Mouse (Mus musculus) thymus, postnatal 0 days (tissue): ENCODE data around the gene Upb1. TPM values are rescaled to one million over a fixed set of nuclear protein-coding genes. Genes with fewer than 3 reads are reported as not detected.
A peak's percentile ranks its signal among the peaks of the same experiment; 100 is the strongest.
"Not testable (repeated sequence)": the region's sequence is repeated elsewhere in the genome, so short reads cannot be mapped to it uniquely, and the experiment has no call there.

Experiments used
- DNase-seq: peaks from one replicate; pipeline ENCODE4 v3.0.0-alpha.2; 2015; ENCODE audit warnings: low spot score
- polyA plus RNA-seq: library from polyadenylated mRNA; unstranded; fragments of >200 nt; fragmentation: Nextera tagmentation; extraction: Ambion mirVana; gene quantifications from 2 replicates; pipeline ENCODE4 v1.2.1, GENCODE M21; 2015

Gene Upb1
- polyA plus RNA-seq, 1 experiment from 2014 or later, result 0.55 TPM

- no peak for DNase-seq
Measured at GRCm38 (mm10) chr10:75451036-75451786, 50.3 kb downstream of the Upb1 start.

- not testable (repeated sequence) for DNase-seq
Measured at GRCm38 (mm10) chr10:75456061-75456831, 55.3 kb downstream of the Upb1 start.

DNA sequence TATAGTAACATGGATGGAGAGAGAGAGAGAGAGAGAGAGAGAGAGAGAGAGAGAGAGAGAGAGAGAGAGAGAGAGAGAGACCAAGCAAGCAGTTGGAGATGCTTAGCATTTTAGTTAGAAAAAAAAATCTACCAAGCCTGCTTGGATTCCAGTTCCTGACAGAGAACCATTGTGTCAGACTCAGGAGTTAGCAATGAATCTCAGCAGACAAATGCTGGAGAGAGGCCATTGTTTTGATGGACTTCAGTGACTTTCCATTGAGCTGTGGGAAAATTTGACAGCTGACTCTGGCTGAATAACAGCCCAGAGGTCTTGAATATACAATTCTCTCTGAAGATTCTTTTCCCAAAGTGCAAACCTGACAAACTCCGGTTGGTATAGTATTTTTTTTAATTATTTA, 56.9 kb downstream of the Upb1 start:
- DNase-seq, result no peak

DNA sequence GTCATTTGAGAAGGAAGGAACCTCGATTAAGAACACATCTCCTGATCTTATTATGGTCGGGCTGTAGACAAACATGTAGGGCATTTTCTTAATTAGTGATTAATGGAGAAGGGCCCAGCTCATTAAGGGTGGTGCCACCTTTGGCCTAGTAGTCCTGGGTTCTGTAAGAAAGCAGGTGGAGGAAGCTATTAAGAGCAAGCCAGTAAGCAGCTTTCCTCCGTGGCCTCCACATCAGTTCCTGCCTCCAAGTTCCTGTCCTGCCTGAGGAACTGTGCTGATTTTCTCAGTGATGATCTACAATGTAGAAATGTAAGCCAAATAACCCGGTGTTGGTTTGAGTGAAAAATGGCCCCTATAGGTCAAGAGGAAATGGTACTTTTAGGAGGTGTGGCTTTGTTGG, 57.4 kb downstream of the Upb1 start:
- no peak for DNase-seq

GRCm38 (mm10) chr10:75462728-75463127, 61.8 kb downstream of the Upb1 start:
- DNase-seq, result no peak

- DNase-seq, result no peak
Measured at GRCm38 (mm10) chr10:75465781-75466550, 65.1 kb downstream of the Upb1 start.

- DNase-seq, result no peak
Measured at GRCm38 (mm10) chr10:75473411-75473810, 72.5 kb downstream of the Upb1 start.

- no peak for DNase-seq
Measured at GRCm38 (mm10) chr10:75474571-75474970, 73.7 kb downstream of the Upb1 start.

DNA sequence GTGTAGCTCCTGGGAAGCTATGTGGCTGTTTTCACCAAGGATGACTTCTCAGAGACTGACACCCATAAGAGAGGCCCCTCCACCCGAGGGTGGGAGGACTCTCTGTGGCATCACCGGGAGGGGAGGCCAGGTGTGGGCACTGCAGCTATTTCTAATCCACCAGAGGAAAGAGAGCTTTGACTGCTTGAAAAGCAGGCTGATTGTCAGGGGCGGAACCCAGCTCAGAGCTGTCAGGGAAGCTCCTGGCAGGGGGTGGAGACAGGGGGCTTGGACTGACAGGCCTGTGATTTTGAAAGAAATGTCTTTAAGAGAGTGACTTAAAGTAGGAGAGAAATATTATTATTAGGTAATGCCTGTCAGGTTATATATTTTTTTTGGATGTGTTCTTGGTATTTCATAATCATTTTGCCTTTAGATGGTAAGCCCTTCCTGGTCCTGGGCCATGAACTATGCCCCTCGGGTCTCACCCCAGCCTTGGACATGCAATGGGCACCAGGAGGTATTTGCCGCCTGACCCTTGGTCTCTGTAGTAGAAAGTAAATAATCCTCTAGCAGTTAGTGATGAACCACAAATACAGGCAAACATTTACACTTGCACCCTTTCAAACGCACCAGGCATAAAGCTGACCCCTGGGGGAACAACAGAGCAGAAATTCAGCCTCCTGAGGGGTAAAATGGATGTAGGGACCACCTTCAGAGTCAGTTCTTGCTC, 74.4 kb downstream of the Upb1 start:
- DNase-seq, result not testable (repeated sequence)

- no peak for DNase-seq
Measured at GRCm38 (mm10) chr10:75477034-75477433, 76.1 kb downstream of the Upb1 start.

DNA sequence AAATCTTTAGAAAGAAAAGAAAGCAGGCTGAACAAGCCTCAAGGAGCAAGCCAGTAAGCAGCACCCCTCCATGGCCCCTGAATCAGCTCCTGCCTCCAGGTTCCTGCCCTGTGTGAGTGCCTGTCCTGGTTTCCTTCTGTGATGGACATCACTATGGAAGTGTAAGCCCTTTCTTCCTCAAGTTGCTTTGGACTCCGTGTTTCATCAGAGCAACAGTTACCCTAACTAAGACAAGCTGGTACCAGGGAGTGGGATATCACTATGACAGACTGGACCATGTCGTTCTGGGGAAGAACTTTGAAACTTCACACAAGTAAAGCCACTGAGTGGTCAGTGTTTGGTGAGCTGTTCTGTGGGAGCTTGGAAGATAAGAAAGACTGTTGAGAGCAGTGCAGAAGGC, 79.0 kb downstream of the Upb1 start:
- DNase-seq, result no peak

DNA sequence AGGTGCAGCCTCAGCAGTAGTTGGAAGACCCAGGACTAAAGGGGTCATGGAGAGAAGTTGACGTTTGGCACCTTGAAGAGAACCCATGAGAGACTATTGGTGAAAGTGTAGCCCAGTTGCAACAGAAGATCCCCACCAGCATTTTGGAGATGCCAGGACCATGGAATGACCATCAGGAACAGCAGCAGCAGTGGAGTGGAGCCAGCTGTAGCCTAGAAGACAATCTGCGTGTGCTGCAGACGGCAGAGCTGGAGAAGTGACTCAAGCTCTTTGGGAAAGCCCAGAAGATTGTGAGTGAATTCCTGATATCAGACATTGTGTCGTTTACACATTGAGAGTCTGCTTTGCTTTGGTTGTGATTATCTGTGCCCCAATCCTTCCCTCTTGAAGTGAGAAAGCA, 80.8 kb downstream of the Upb1 start:
- no peak for DNase-seq

DNA sequence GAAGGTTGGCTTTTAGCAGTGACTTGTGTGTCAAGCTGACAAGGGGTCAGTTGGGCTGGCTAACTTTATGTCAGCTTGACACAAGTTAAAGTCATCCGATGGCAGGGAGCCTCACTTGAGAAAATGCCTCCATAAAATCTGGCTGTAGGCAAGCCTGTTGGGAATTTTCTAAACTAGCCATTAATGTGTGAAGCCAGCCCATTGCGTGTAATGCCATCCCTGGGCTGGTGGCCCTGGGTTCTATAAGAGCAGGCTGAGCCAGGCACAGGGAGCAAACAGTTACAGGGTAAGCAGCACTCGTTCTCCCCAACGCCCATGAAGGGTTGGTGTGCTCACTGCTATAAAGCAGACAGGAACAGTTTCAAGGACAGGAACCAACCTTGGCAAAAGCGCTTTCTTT, 81.4 kb downstream of the Upb1 start:
- no peak for DNase-seq

GRCm38 (mm10) chr10:75482919-75483483, 82.1 kb downstream of the Upb1 start:
- DNase-seq, result no peak

- no peak for DNase-seq
Measured at GRCm38 (mm10) chr10:75484066-75484465, 83.2 kb downstream of the Upb1 start.

- no peak for DNase-seq
Measured at GRCm38 (mm10) chr10:75484767-75485166, 83.9 kb downstream of the Upb1 start.

GRCm38 (mm10) chr10:75486086-75486979, 85.4 kb downstream of the Upb1 start:
- peak; percentile 71 for DNase-seq

- no peak for DNase-seq
Measured at GRCm38 (mm10) chr10:75487131-75487530, 86.2 kb downstream of the Upb1 start.

DNA sequence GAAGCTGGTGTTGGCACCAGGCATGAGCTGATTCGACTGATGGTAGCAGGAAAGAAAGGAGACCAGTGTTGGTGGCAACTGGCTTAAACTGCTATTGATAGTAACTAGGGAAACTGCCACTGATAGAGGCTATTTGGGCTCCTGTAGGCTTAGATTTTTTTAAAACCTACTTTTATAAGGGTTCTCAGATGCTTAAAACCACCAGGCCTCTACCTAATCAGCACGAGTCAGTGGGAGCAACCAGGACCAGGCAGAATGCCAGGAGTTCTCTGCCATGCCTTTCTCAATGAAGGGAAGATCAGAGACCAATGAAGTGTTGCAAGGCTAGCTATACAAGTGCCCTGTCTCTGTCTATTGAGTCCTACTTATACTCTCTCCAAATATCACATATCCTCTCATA, 88.6 kb downstream of the Upb1 start:
- DNase-seq, result no peak

GRCm38 (mm10) chr10:75490731-75491130, 89.8 kb downstream of the Upb1 start:
- no peak for DNase-seq
